Mouse (Mus musculus): ENCODE measurements at regions not wholly inside any gene's neighbourhood (a gene's known extent, or its start where the extent isn't known, plus 50 kb on each side); places are given as distances from the start of the nearest gene placed in this dataset.
"Not testable (repeated sequence)": the region's sequence is repeated elsewhere in the genome, so short reads cannot be mapped to it uniquely, and the experiment has no call there.

- H3K9me3 ChIP-seq (replicated peaks); ATAC-seq (replicated peaks; ENCODE audit: insufficient number of reproducible peaks, insufficient read depth, low FRiP score, low read depth): not testable (repeated sequence)
- WGBS: 42% methylated on average over 3 of the region's 3 CpGs
Measured at GRCm38 (mm10) chr12:22951956-22952355, 828.1 kb downstream of the Gm10330 start.

GRCm38 (mm10) chr12:22906156-22906555 lies 873.9 kb downstream of the Gm10330 start:
- Histone ChIP-seq H3K4me3 (peak overlapping the region; percentile 57), H3K4me2 (peak overlapping the region; percentile 81), H3K9ac (peak overlapping the region; percentile 46)
- under 1% methylated on average over 41 of the region's 53 CpGs for WGBS
- not testable (repeated sequence) for ATAC-seq (replicated peaks; ENCODE audit: insufficient number of reproducible peaks, insufficient read depth, low FRiP score, low read depth); H3K4me1 ChIP-seq (replicated peaks); H3K9me3 ChIP-seq (replicated peaks); H3K27me3 ChIP-seq; H3K36me3 ChIP-seq; H3K27ac ChIP-seq

More at GRCm38 (mm10) chr12:22951956-22952355, 828.1 kb downstream of the Gm10330 start:
- H3K4me3 ChIP-seq; H3K4me1 ChIP-seq (replicated peaks); H3K27me3 ChIP-seq; H3K36me3 ChIP-seq; H3K27ac ChIP-seq; H3K9ac ChIP-seq; H3K4me2 ChIP-seq: not testable (repeated sequence)
